Mouse (Mus musculus): ENCODE results near the gene Etl4. TPM values are rescaled to one million over a fixed set of nuclear protein-coding genes. Genes with fewer than 3 reads are reported as not detected.

Etl4 gene
- polyA plus RNA-seq, 1 experiment: not detected

DNA sequence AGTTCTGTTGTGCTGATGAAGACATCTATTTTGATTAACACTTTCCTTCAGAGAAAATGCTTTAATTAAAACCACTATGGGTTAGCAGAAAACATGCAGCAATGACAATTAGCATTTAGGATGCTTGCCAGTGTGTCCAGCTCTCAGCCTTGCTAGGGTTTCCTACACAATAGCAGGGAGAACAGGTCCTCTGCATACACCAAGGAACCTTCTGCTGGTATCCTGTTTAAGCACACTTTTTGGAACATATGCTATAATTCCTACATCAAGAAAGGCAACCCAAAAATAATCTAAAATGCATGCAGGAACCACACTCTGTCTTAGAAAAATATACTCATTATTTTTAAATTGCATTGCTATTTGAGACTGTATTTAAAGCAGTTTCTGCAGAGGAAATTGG, 673.5 kb downstream of the Etl4 start:
- TF ChIP-seq GATA1 (IDR thresholded peaks at IDR 0.05; ENCODE audit: low read length) (no peak), TAL1 (IDR thresholded peaks at IDR 0.05; ENCODE audit: low read length) (no peak)
- Histone ChIP-seq H3K4me3 (replicated peaks) (no peak overlapping the region), H3K27me3 (ENCODE audit: control insufficient read depth) (no peaks in the 10 kb centered on the region)

DNA sequence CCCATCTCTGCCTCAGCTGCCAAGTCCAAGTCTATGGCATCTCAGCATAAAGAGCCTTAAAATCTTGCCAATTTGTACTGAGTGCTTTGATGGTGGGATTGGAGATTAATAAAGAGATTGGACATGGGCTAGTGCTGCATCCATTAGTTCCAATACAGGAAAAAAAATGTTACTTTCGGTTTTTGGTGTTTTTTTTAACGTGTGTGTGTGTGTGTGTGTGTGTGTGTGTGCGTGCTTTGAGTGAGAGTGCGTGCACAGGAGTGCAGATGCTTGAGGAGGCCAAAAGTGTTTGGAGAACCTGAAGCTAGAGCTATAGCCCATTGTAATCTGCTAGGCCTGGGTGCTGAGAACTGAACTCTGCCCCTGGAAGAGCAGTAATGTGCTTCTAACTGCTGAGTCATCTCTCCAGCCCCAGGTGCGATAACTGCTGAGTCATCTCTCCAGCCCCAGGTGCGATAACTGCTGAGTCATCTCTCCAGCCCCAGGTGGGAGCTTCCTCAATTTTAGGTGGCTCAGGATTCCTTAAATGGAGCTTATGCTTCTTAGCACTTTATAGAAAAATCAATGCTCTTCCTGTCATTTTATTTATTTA, 674.1 kb downstream of the Etl4 start:
- Histone ChIP-seq H3K9me3 (ENCODE audit: control insufficient read depth, low read length) (no peaks in the 10 kb centered on the region), H3K4me1 (ENCODE audit: control insufficient read depth) (peaks cover 3% of the 10 kb centered on the region), H3K36me3 (ENCODE audit: control insufficient read depth) (no peaks in the 10 kb centered on the region), H3K27me3 (ENCODE audit: control insufficient read depth) (no peaks in the 10 kb centered on the region), H3K4me3 (replicated peaks) (no peak overlapping the region)
- TF ChIP-seq TAL1 (IDR thresholded peaks at IDR 0.05; ENCODE audit: low read length): no peak
- no peak for TF ChIP-seq GATA1 (IDR thresholded peaks at IDR 0.05; ENCODE audit: low read length)

More for the DNA sequence above, 673.5 kb downstream of the Etl4 start:
- H3K36me3 ChIP-seq (ENCODE audit: control insufficient read depth): no peaks in the 10 kb centered on the region
- H3K9me3 ChIP-seq (ENCODE audit: control insufficient read depth, low read length): no peaks in the 10 kb centered on the region
- H3K4me1 ChIP-seq (ENCODE audit: control insufficient read depth): peaks cover 3% of the 10 kb centered on the region

DNA sequence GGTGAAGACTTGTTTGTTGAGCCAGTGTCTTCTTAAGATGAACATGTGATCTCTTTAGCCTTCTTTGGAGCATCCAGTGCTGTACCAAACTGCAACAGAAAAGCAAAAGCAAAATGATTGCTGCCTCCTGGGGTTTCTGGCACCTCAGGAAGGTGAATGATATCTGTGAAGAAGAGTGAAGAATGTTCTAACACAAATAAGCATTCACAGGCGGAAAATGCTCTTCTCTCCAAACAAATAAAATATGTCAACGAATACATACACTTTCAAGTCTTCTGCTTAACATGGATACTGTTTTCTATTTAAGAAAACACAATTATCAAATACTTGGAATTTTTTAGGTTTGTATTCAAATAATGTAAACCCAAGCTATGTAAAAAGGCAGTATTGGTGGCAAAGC, 678.3 kb downstream of the Etl4 start:
- Histone ChIP-seq H3K4me1 (ENCODE audit: control insufficient read depth) (peaks cover 3% of the 10 kb centered on the region), H3K9me3 (ENCODE audit: control insufficient read depth, low read length) (no peaks in the 10 kb centered on the region), H3K27me3 (ENCODE audit: control insufficient read depth) (no peaks in the 10 kb centered on the region), H3K36me3 (ENCODE audit: control insufficient read depth) (no peaks in the 10 kb centered on the region), H3K4me3 (replicated peaks) (no peak overlapping the region)
- no peak for TF ChIP-seq GATA1 (IDR thresholded peaks at IDR 0.05; ENCODE audit: low read length)
- TF ChIP-seq TAL1 (IDR thresholded peaks at IDR 0.05; ENCODE audit: low read length): no peak

DNA sequence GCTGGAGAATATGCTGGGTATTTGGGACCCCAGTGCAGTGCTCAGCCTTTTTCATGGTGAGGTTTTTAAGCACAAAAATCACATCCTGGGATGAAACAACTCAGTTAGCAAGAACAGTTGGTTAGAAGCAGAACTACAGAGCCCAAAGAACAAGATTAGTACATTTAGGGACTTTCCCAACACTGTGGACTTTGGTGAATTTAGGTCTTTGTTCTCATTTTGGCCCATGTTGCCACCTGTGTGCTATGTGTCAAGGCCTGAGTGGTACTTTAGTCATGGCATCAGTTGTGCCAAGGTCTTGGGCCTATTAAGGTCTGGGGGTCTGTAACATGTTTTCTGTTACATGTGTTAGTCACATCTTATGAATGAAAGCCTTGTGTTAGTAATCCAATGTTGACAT, 679.1 kb downstream of the Etl4 start:
- Histone ChIP-seq H3K27me3 (ENCODE audit: control insufficient read depth) (no peaks in the 10 kb centered on the region), H3K4me3 (replicated peaks) (no peak overlapping the region), H3K36me3 (ENCODE audit: control insufficient read depth) (no peaks in the 10 kb centered on the region), H3K9me3 (ENCODE audit: control insufficient read depth, low read length) (no peaks in the 10 kb centered on the region), H3K4me1 (ENCODE audit: control insufficient read depth) (peaks cover 3% of the 10 kb centered on the region)
- no peak for TF ChIP-seq TAL1 (IDR thresholded peaks at IDR 0.05; ENCODE audit: low read length)
- no peak for TF ChIP-seq GATA1 (IDR thresholded peaks at IDR 0.05; ENCODE audit: low read length)

DNA sequence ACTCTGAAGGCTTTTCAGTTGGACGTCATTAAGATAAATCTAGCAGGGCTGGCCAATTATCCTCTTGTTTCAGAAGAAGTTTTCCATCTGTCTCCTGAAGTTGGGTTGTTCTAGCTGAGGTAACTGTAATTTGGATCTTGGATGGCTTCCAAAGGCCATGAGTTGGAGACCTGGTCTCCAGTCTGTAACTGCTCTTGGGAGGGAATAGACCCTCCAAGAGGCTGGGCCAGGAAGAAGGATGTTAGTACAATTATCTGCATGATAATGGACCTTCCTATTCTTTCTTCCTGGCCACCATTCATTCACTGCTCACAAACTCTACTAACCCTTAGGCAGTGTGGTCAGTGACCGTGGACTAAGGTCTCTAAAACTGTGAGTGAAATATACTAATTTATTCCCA, 684.5 kb downstream of the Etl4 start:
- H3K4me3 ChIP-seq (replicated peaks): no peak overlapping the region
- no peaks in the 10 kb centered on the region for H3K36me3 ChIP-seq (ENCODE audit: control insufficient read depth)
- TF ChIP-seq GATA1 (IDR thresholded peaks at IDR 0.05; ENCODE audit: low read length) (no peak), TAL1 (IDR thresholded peaks at IDR 0.05; ENCODE audit: low read length) (no peak)
- no peaks in the 10 kb centered on the region for H3K27me3 ChIP-seq (ENCODE audit: control insufficient read depth)
- no peaks in the 10 kb centered on the region for H3K9me3 ChIP-seq (ENCODE audit: control insufficient read depth, low read length)
- no peaks in the 10 kb centered on the region for H3K4me1 ChIP-seq (ENCODE audit: control insufficient read depth)

DNA sequence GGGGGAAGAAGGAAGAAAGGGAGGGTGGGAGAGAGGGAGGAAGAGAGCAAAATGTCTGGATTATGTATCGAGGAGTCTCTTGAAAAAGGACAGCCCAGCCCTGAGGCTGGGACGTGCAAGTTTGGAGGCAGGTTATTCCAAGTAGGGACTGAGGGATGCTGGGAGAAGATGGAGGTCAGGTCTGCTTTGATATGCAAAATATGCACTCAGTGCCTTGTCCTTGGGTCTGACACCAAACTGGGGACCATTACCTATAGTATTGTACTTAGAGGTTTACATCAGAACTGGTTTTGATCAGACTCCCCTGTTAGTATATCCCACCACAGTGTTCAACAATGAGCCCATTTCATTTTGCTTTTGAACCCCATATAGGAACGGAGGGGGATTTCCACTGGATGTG, 685.4 kb downstream of the Etl4 start:
- no peak for TF ChIP-seq GATA1 (IDR thresholded peaks at IDR 0.05; ENCODE audit: low read length)
- Histone ChIP-seq H3K9me3 (ENCODE audit: control insufficient read depth, low read length) (no peaks in the 10 kb centered on the region), H3K4me1 (ENCODE audit: control insufficient read depth) (no peaks in the 10 kb centered on the region), H3K4me3 (replicated peaks) (no peak overlapping the region), H3K27me3 (ENCODE audit: control insufficient read depth) (no peaks in the 10 kb centered on the region), H3K36me3 (ENCODE audit: control insufficient read depth) (no peaks in the 10 kb centered on the region)

DNA sequence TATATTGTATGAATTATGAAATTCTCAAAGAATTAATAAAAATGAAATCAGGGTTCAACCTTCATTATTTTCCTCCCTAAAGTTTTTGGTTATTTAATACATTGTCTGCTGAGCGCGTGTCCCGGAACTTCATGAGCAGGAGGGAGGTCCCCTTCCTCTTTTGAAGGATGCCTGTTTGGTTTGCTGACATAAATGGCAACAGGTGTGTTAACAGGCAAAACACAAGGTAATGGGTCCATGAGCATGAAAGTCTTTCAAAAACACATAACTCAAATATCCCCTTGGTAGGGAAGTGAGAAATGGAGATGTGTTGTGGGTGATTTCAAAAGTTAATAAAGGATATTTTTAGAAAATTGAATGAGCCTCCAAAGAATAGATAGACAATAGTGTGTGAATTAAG, 687.0 kb downstream of the Etl4 start:
- TF ChIP-seq TAL1 (IDR thresholded peaks at IDR 0.05; ENCODE audit: low read length): no peak
- TF ChIP-seq GATA1 (IDR thresholded peaks at IDR 0.05; ENCODE audit: low read length): no peak
- H3K4me1 ChIP-seq (ENCODE audit: control insufficient read depth): no peaks in the 10 kb centered on the region
- no peak overlapping the region for H3K4me3 ChIP-seq (replicated peaks)
- H3K9me3 ChIP-seq (ENCODE audit: control insufficient read depth, low read length): no peaks in the 10 kb centered on the region
- no peaks in the 10 kb centered on the region for H3K27me3 ChIP-seq (ENCODE audit: control insufficient read depth)
- H3K36me3 ChIP-seq (ENCODE audit: control insufficient read depth): no peaks in the 10 kb centered on the region

DNA sequence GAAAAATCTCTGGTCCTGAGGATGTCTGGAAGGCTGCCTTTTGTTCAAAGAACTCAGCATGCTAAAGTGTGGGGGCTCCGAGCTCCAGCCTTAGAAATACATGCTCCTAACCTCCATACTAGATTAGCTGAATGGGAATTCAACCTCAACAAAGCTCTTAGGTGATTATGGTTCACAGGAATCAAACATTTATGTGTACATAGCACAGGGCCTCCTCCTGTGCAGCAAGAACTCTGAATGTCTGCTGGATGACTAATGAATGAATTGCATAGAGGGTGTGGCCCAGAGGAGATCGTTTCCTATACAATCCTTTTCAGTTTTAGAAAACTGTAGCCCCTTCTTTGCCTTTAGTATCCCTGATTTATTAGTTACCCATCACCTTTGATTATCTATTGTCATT, 687.6 kb downstream of the Etl4 start:
- Histone ChIP-seq H3K27me3 (ENCODE audit: control insufficient read depth) (no peaks in the 10 kb centered on the region), H3K36me3 (ENCODE audit: control insufficient read depth) (no peaks in the 10 kb centered on the region), H3K4me1 (ENCODE audit: control insufficient read depth) (no peaks in the 10 kb centered on the region), H3K4me3 (replicated peaks) (no peak overlapping the region), H3K9me3 (ENCODE audit: control insufficient read depth, low read length) (no peaks in the 10 kb centered on the region)
- TF ChIP-seq TAL1 (IDR thresholded peaks at IDR 0.05; ENCODE audit: low read length) (no peak), GATA1 (IDR thresholded peaks at IDR 0.05; ENCODE audit: low read length) (no peak)

DNA sequence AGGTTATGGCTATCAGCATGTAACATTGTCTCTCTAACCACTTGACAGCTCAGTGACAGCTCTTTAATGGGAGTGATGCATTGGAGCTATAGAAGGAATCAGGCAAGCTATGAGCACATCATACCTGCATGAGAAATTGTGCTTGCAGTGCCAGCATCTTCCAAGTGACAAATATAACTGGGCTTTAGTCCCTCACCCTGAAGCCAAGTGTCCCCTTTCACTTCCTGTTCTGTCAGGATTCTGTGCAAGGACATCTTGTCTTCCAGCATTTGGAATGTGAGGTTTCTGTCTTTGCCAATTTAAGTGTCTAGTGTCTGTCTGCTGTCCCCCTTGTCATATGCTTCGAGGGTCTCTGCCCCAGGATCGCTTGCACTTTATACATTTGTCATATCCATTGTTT, 693.1 kb downstream of the Etl4 start:
- TF ChIP-seq TAL1 (IDR thresholded peaks at IDR 0.05; ENCODE audit: low read length) (no peak), GATA1 (IDR thresholded peaks at IDR 0.05; ENCODE audit: low read length) (no peak)
- H3K36me3 ChIP-seq (ENCODE audit: control insufficient read depth): no peaks in the 10 kb centered on the region
- H3K4me1 ChIP-seq (ENCODE audit: control insufficient read depth): no peaks in the 10 kb centered on the region
- H3K27me3 ChIP-seq (ENCODE audit: control insufficient read depth): no peaks in the 10 kb centered on the region
- H3K9me3 ChIP-seq (ENCODE audit: control insufficient read depth, low read length): no peaks in the 10 kb centered on the region
- no peak overlapping the region for H3K4me3 ChIP-seq (replicated peaks)

DNA sequence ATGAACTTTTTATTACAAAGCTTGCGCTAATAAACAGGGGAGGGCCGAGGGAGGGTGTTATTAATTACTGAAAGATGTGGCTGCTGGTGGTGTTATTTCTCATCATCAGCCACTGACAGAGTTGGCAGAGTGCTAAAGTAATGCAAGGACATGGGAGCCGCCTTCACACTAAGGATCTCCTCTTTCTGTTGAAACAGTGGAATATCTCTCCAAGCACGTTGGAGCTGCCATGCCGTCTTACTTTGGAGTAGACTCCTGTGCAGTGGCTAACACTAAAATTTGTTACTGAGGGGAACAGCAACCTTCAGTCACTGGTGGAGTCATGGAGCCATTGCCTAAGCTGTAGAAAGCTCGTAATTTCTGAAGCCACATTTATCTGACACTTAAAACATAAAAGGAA, 694.0 kb downstream of the Etl4 start:
- Histone ChIP-seq H3K36me3 (ENCODE audit: control insufficient read depth) (no peaks in the 10 kb centered on the region), H3K27me3 (ENCODE audit: control insufficient read depth) (no peaks in the 10 kb centered on the region), H3K4me1 (ENCODE audit: control insufficient read depth) (no peaks in the 10 kb centered on the region), H3K4me3 (replicated peaks) (no peak overlapping the region), H3K9me3 (ENCODE audit: control insufficient read depth, low read length) (no peaks in the 10 kb centered on the region)
- TF ChIP-seq TAL1 (IDR thresholded peaks at IDR 0.05; ENCODE audit: low read length) (no peak), GATA1 (IDR thresholded peaks at IDR 0.05; ENCODE audit: low read length) (no peak)

All from erythroblast, embryonic 14.5 days (primary cell).